ENCODE assay signal across 8 mouse cellular contexts in genomic region chrX:162761716-162762395, GRCm38 (mm10). TPM values are rescaled to one million over a fixed set of nuclear protein-coding genes. Genes with fewer than 3 reads are reported as not detected.
DNase-seq lines count a peak whose midpoint lies in the region; ATAC-seq lines count a peak whose summit lies in the region.

No protein-coding gene starts in this region.

- H3K4me3 ChIP-seq in heart, embryonic 15.5 days, result peak overlapping the region; percentile 78
- peak overlapping the region; percentile 61 for H3K4me3 ChIP-seq in hindbrain, embryonic 14.5 days (replicated peaks; ENCODE audit: low read length)
- peak overlapping the region; percentile 54 for H3K4me3 ChIP-seq in macrophage (ENCODE audit: inconsistent target)

- no peaks in the 10 kb centered on the region for H3K9me3 ChIP-seq in heart, embryonic 15.5 days (replicated peaks)
- H3K9me3 ChIP-seq in hindbrain, embryonic 14.5 days (ENCODE audit: control insufficient read depth, low read length), result no peaks in the 10 kb centered on the region

- peaks cover 9% of the 10 kb centered on the region for H3K4me1 ChIP-seq in heart, embryonic 15.5 days (replicated peaks)
- H3K4me1 ChIP-seq in hindbrain, embryonic 14.5 days (replicated peaks; ENCODE audit: control insufficient read depth, insufficient read depth, low read length), result no peaks in the 10 kb centered on the region

- no peaks in the 10 kb centered on the region for H3K27me3 ChIP-seq in heart, embryonic 15.5 days
- no peaks in the 10 kb centered on the region for H3K27me3 ChIP-seq in hindbrain, embryonic 14.5 days (ENCODE audit: control insufficient read depth, insufficient read depth, low read length)

- H3K79me2 ChIP-seq in macrophage (ENCODE audit: inconsistent target), result peaks cover 59% of the 10 kb centered on the region

- peak overlapping the region; percentile 58 for H3K4me2 ChIP-seq in heart, embryonic 15.5 days
- H3K4me2 ChIP-seq in hindbrain, embryonic 14.5 days (replicated peaks), result peak overlapping the region; percentile 58

- H3K9ac ChIP-seq in heart, embryonic 15.5 days, result peak overlapping the region; percentile 86; the same call in 1 of the 2 replicates
- H3K9ac ChIP-seq in hindbrain, embryonic 14.5 days, result peak overlapping the region; percentile 70

- 31% methylated on average over 9 of the region's 9 CpGs for WGBS in heart, embryonic 15.5 days
- 52% methylated on average over 9 of the region's 9 CpGs for WGBS in hindbrain, embryonic 14.5 days
- 41% methylated on average over 9 of the region's 9 CpGs for WGBS in macrophage (ENCODE audit: missing documents)

- 0 out of 2 replicates have a peak overlapping the region, but pooled peaks have one; percentile 98 for H3K27ac ChIP-seq in heart, embryonic 15.5 days
- H3K27ac ChIP-seq in hindbrain, embryonic 14.5 days, result no peak overlapping the region
- H3K27ac ChIP-seq in macrophage, result no peak overlapping the region

- ATAC-seq in heart, embryonic 15.5 days (replicated peaks; ENCODE audit: insufficient number of reproducible peaks, insufficient read depth, low FRiP score, low read depth), result no peak
- ATAC-seq in hindbrain, embryonic 14.5 days (ENCODE audit: low FRiP score), result no peak

- H3K36me3 ChIP-seq in heart, embryonic 15.5 days, result no peaks in the 10 kb centered on the region
- no peaks in the 10 kb centered on the region for H3K36me3 ChIP-seq in hindbrain, embryonic 14.5 days (replicated peaks; ENCODE audit: control insufficient read depth, insufficient read depth)
- H3K36me3 ChIP-seq in macrophage (ENCODE audit: inconsistent target), result no peaks in the 10 kb centered on the region

- no peak for DNase-seq in heart, adult 9 months (ENCODE audit: low spot score in 2 of 2)
- peak; percentile 41 for DNase-seq in NIH3T3 (ENCODE audit: low read depth)
- no peak for DNase-seq in hindbrain, embryonic 14.5 days (ENCODE audit: low spot score)
- DNase-seq in adrenal gland, postnatal 10 days, result no peak
- no peak for DNase-seq in frontal cortex, postnatal 14 days (ENCODE audit: low spot score in 2 of 2)
- no peak for DNase-seq in spleen, postnatal 14 days (ENCODE audit: low spot score in 2 of 2)

RNA-seq across cellular contexts. Expression of gene Rbbp7, which starts 1.7 kb away (rescaled TPM):
- polyA plus RNA-seq in heart, embryonic 15.5 days (2015; fragmentation: Nextera tagmentation; extraction: Ambion mirVana), result 408 and 421 TPM in 2 replicates
- polyA plus RNA-seq in hindbrain, embryonic 14.5 days (2014; fragmentation: Nextera tagmentation; extraction: Ambion mirVana), result 230 and 235 TPM in 2 replicates
- total RNA-seq in macrophage (2018; cell fraction: chromatin; rRNA removed), result 10 to 100 TPM; 12.7 to 63.7 (median 30.6) TPM
- 10 to 100 TPM; 56.8 to 92.3 (median 68.6) TPM for total RNA-seq in macrophage (2018; cell fraction: cytosol; rRNA removed)
- 10 to 100 TPM; 23.0 to 94.7 (median 37.4) TPM for total RNA-seq in macrophage (2018; cell fraction: nucleus; rRNA removed)
- 61.1 to 131 TPM (median 79.3 TPM) in 3 replicates for polyA plus RNA-seq in macrophage (2018)
- total RNA-seq in adrenal gland, postnatal 10 days (2021), result 100 to 1,000 TPM; 174 to 178 TPM
